Mouse (Mus musculus) bone marrow, adult 2 months (tissue): ENCODE data around the gene Kpna7. TPM values are rescaled to one million over a fixed set of nuclear protein-coding genes. Genes with fewer than 3 reads are reported as not detected.
"Not testable (repeated sequence)": the region's sequence is repeated elsewhere in the genome, so short reads cannot be mapped to it uniquely, and the experiment has no call there.

Experiments used
- H3K27ac ChIP-seq: fragments of 200-500 bp; 2 replicates; pipeline ENCODE4 v1.5.1; 2012; ENCODE audit warnings: low read depth, mild to moderate bottlenecking, control low read depth, inconsistent platforms, low read length; ENCODE audit not compliant: control insufficient read depth, poor library complexity, insufficient read depth
- H3K4me1 ChIP-seq: fragments of 200-500 bp; 2 replicates; pipeline ENCODE4 v1.6.1; 2011; ENCODE audit warnings: low read length; ENCODE audit not compliant: control insufficient read depth, insufficient read depth
- H3K4me3 ChIP-seq: fragments of 200-500 bp; replicated peaks from 2 replicates; pipeline ENCODE3; 2011; ENCODE audit warnings: mild to moderate bottlenecking, low read depth, low read length, control low read depth; ENCODE audit not compliant: control insufficient read depth
- CTCF ChIP-seq: fragments of 200-500 bp; IDR thresholded peaks from 2 replicates; pipeline ENCODE4 v1.5.1; 2011; ENCODE audit warnings: low read length, control low read depth; ENCODE audit not compliant: control insufficient read depth, insufficient read depth
- POLR2A ChIP-seq: fragments of 200-500 bp; IDR thresholded peaks from 2 replicates; pipeline ENCODE4 v1.6.1; 2011; ENCODE audit warnings: low read depth, mild to moderate bottlenecking, control low read depth, low read length, borderline replicate concordance; ENCODE audit not compliant: control insufficient read depth
- WGBS: fragments of 180-500 bp; shearing (Covaris S2); methylation state at CpG from one replicate; pipeline ENCODE4 v1.1.7; 2018; 5-methylcytosine and 5-hydroxymethylcytosine counted together
- polyA plus RNA-seq: library from polyadenylated mRNA; stranded (reverse); fragments of >200 nt; gene quantifications from 2 replicates; pipeline ENCODE4 v1.2.4, GENCODE M21; 2011; ENCODE audit warnings: low replicate concordance; ENCODE audit not compliant: missing spikeins, insufficient read depth, insufficient read length

Gene Kpna7
- polyA plus RNA-seq = 7.0 TPM in 1 of 2 replicates, not detected in the other

DNA sequence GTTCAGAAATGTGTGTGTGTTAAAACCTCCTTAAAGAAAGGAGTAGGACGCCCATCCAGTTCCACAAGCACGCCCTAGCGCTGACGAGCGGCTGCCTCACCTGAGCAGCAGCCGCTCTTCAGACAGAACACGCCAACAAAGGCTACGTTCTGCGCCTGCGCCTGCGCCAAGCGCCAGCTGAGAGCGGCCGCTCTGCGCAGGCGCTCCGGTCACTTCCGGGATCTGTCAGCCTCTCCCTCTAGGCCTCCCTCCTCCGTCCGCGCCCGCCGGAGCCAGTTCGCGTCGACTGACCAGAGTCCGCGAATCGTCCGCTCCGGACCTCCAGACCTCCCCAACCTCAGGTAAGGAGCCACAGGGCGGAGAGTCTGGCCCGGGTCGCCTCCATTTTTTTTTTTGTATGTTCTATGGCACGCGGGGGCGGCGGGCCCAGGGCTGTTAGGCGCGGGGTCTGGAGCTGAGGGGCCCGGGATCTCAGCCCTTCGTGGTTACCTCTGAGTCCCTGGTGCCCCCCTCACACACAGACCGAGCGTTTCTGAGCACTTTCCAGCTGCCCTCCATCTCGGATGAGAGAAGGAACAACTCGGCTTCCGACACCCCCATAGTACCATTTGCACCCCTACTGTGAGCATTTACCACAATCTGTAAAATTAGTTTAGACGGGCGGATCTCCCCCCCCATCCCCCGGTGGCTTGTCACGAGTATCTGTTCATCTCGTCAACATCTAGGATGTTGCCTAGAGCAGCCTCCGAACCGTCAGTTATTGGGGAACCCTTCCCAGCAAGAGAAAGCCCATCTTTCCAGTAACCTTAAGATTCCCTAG is at the start of gene Kpna7, which contains the start of gene Arpc1a:
TSS of gene Kpna7 (minus strand) at position 399 of the 820 bp plus-strand sequence.
TSS of gene Arpc1a (plus strand) at position 199 of the 820 bp plus-strand sequence.
- Histone ChIP-seq H3K27ac (peak within 1 kb of the TSS; percentile 50; the same call in 1 of the 2 replicates), H3K4me3 (peak within 1 kb of the TSS; percentile 79), H3K4me1 (no peaks in the 10 kb centered on the region; the same call in 1 of the 2 replicates)
- under 1% methylated on average over 54 of the region's 54 CpGs for WGBS
- TF ChIP-seq POLR2A = peak; percentile 76; the same call in 1 of the 2 replicates
- TF ChIP-seq CTCF = no peak

DNA sequence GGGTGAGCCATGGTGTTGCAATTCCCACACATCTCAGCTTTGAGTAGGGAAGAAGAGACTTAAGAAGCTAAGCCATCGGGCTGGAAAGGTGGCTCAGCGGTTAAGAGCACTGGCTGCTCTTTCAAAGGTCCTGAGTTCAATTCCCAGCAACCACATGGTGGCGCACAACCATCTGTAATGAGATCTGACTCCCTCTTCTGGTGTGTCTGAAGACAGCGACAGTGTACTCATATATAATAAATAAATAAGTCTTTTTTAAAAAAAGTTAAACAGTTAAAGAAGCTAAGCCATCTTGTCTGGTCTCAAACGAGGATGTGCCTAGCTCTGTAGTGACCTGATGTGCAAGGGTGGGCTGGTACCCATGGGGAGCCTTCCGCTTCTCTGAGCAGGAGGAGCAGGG is 49.4 kb upstream of the Kpna7 start:
- H3K4me1 ChIP-seq, H3K27ac ChIP-seq, H3K4me3 ChIP-seq: not testable (repeated sequence)
- WGBS = 89% methylated on average over 6 of the region's 6 CpGs

- TF ChIP-seq POLR2A (no peak), CTCF (no peak)
- 73% methylated on average over 3 of the region's 3 CpGs for WGBS
- Histone ChIP-seq H3K4me1 (no peaks in the 10 kb centered on the region), H3K27ac (no peak overlapping the region), H3K4me3 (no peak overlapping the region)
These were observed 47.2 kb upstream of the Kpna7 start for GRCm38 (mm10) chr5:145130995-145131394.

- Histone ChIP-seq H3K27ac (no peak overlapping the region), H3K4me3 (no peak overlapping the region), H3K4me1 (no peaks in the 10 kb centered on the region)
- 72% methylated on average over 11 of the region's 11 CpGs for WGBS
- TF ChIP-seq CTCF (no peak), POLR2A (no peak)
These were observed 46.4 kb upstream of the Kpna7 start for GRCm38 (mm10) chr5:145130191-145130590.

DNA sequence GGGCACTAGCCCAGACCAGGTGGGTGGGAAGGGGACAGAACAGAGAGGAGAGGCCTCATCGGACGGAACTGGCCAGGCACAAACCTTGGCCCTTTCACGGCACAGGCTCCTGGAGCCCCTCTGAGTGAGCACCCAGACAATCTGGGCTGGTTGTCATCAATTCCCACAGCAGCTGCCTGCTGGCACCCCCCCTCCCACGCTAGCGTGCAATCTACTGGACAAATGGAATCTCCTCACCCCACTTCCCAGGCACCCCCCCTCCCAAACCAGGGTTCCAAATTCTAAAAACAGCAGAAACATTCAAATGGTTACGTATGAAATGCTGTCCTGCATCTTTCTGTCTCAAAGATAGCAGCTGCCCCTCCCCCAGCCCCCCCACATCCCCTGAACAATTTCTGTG is 45.9 kb upstream of the Kpna7 start:
- 81% methylated on average over 4 of the region's 6 CpGs for WGBS
- not testable (repeated sequence) for H3K4me3 ChIP-seq, H3K27ac ChIP-seq, H3K4me1 ChIP-seq

DNA sequence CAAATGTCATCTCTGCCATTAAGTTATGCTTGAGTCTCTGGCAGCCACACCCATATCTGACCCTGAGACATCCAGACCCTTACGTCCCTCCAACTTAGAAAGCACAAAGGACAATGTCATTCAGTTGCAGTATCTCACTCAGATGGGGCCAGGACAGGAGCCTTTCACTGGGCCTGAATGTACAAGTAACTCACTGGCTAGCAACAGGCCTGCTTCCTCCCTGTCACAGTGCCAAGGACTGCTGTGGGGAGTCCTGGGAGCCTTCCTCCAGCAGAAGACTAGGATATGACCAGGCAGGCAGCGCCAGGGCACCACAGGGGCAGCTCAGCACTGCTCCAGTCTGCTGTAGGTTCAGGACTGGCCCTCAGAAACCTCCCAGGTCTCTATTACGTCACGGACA is 45.3 kb upstream of the Kpna7 start:
- TF ChIP-seq CTCF = no peak
- TF ChIP-seq POLR2A = no peak
- Histone ChIP-seq H3K4me3 (no peak overlapping the region), H3K27ac (no peak overlapping the region), H3K4me1 (no peaks in the 10 kb centered on the region)
- WGBS = 80% methylated on average over 4 of the region's 4 CpGs

DNA sequence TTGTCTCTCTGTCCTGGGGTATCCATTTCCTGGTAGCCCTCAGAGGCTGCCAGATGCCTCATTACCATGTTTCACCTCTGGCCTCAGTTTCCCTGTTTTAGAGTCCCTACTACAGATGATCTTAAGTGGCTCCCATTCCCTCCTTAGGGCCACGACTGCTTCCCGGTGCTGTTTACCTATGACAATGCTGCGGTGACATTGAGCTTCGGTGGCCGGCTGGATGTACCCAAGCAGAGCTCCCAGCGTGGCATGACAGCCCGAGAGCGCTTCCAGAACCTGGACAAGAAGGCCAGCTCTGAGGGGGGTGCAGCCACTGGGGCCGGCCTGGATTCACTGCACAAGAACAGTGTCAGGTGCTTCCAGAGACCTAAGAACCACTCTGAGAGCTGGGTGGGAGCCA is 42.8 kb upstream of the Kpna7 start:
- Histone ChIP-seq H3K4me3 (no peak overlapping the region), H3K4me1 (no peaks in the 10 kb centered on the region), H3K27ac (no peak overlapping the region)
- no peak for TF ChIP-seq POLR2A
- no peak for TF ChIP-seq CTCF
- WGBS = 94% methylated on average over 9 of the region's 9 CpGs

DNA sequence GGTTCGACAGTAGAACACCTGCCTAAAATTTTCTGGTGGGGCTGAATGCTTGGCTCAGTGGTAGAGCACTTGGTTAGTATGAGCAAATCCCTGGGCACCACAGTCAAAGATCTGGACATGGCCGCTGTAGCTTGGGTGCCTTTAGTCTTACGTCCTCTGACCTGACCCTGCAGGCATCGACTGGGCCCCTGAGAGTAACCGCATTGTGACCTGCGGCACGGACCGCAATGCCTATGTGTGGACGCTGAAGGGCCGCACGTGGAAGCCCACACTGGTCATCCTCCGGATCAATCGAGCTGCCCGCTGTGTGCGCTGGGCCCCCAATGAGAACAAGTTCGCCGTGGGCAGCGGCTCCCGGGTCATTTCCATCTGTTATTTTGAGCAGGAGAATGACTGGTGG is 39.6 kb upstream of the Kpna7 start:
- Histone ChIP-seq H3K4me1 (no peaks in the 10 kb centered on the region; the same call in 1 of the 2 replicates), H3K27ac (no peak overlapping the region), H3K4me3 (no peak overlapping the region)
- WGBS = 94% methylated on average over 19 of the region's 19 CpGs
- TF ChIP-seq POLR2A = no peak
- TF ChIP-seq CTCF = no peak

DNA sequence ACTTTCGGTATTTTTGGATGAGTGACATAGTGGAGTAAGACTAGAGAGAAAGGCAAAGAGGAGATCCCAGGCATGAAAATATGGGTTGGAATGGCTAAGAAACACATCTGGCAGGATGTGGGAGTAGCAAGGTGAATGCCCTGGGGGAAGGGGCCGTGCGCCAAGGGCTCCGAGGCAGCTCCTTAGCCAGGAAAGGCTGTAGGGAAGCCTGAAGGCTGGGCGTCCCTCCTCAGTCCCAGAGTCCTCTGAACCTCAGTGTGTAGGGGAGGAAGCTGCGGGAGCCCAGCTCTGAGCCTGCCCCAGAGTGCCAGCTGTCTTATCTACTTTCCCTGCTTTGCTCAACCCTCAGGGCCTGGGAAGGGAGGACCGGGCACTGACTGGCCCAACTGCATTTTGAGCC is 37.1 kb upstream of the Kpna7 start:
- TF ChIP-seq POLR2A = no peak
- TF ChIP-seq CTCF = no peak
- Histone ChIP-seq H3K4me1 (no peaks in the 10 kb centered on the region; the same call in 1 of the 2 replicates), H3K4me3 (no peak overlapping the region), H3K27ac (no peak overlapping the region)
- 69% methylated on average over 7 of the region's 7 CpGs for WGBS
